Mouse (Mus musculus) embryo, embryonic 10 days (tissue): ENCODE data around the gene Sema3e.
A peak's percentile ranks its signal among the peaks of the same experiment; 100 is the strongest.

ENCODE experiments used
- DNase-seq: peaks from one replicate; pipeline ENCODE4 v3.0.0-alpha.2; 2015; ENCODE audit warnings: low spot score

Gene Sema3e

GRCm38 (mm10) chr5:14088100-14088499, 63.0 kb downstream of the Sema3e start:
- DNase-seq = no peak

DNA sequence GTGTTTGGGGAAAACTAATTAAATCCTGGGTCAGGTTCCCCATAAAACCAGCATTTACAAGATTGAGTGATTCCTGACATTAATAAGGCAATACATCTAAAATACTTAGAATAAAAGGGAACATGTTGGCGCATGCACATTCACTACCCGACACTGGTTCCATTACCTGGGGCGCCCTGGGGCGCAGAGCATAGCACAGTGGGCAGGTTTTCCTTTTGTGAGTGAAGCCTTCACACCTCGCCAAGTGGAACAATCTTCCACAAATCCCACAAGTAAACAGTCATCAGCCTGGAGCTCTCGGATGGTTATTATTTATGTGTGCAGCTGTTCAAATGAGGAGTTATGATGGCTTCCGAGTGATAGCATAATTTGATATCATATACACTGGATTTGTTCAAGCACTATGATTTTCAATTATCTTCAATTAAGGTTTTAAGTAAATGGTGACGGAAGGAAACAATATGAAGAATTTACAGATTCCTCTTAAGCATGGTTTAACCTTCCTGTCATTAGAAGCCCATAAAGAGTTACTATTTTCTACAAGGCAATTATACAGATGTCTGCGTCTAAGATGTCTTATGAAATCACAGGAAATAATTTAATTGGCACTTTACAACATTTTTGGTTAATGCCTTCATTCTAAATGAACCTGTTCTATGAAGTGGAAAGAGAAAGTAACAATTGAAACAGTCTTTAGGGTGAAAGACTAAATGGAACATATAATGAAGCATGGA, 65.0 kb downstream of the Sema3e start:
- no peak for DNase-seq

- no peak for DNase-seq
Measured at GRCm38 (mm10) chr5:14090609-14090969, 65.5 kb downstream of the Sema3e start.

DNA sequence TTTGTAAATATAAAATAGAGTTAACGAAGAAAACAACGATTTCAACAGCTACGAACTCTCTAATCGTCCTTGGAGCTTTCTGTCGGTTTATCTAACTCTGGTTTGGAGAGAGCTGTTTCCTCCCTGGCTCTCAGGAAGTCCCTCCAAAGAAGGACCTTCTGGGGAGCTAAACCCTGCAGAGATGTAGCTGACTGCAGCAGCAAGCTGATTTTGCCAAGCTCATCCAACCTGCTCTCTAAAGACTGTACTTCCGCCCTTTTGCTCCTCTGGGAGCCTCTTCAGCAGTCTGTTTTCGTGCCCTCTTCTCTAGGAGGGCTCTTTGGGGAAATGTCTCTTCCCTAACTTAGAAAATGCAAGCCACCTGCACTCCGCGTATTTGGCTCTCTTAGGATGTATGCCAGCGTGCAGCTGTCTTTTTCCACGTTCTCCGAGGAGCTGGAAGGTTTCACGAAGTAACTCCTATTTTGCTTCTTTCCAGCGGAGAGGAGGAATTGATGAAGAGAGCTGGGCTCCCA, 67.2 kb downstream of the Sema3e start:
- DNase-seq = no peak

GRCm38 (mm10) chr5:14096196-14096595, 71.1 kb downstream of the Sema3e start:
- DNase-seq = no peak

- DNase-seq = no peak
Measured at GRCm38 (mm10) chr5:14098677-14099076, 73.6 kb downstream of the Sema3e start.

- DNase-seq = no peak
Measured at GRCm38 (mm10) chr5:14107365-14107764, 82.3 kb downstream of the Sema3e start.

GRCm38 (mm10) chr5:14109001-14109400, 83.9 kb downstream of the Sema3e start:
- no peak for DNase-seq

DNA sequence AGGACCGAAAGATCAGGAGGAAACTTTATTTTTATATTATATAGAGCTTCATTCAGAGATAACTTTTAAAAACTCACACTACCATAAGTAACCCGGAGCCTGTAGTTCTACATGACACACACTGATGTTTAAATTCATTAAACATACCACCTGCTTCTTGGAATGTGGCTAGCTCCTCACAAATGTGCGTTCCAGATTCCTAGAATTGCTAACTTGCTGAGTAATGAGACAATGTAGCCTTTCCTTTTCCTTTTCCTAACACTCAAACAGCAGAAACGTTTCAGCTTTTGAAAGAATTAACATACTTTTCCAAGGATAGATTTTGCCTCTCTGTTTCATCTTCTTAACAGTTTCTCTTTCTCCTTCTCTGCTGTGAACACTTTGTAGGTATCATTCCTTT, 86.3 kb downstream of the Sema3e start:
- DNase-seq = no peak

GRCm38 (mm10) chr5:14121902-14122301, 96.8 kb downstream of the Sema3e start:
- no peak for DNase-seq

DNA sequence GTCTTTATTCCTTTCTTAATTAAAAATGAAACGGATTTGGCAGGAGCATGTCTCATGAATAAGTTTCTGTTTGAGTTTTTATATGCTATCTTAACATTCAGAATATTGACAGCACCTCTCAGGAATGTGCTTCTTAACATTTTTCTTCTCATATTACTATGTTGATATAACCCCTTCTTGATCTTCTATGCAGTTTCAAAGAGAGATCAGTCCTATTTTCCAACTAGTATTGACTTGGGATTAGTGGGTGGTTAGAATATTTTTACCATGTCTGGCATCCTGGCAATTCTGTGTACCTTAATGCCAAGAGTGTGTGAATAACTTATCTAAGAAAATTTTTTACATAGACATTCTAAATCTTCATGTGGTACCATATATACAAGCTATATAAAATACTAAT, 101.5 kb downstream of the Sema3e start:
- DNase-seq = no peak

GRCm38 (mm10) chr5:14135929-14136328, 110.9 kb downstream of the Sema3e start:
- DNase-seq = peak; percentile 8

GRCm38 (mm10) chr5:14138725-14139124, 113.6 kb downstream of the Sema3e start:
- no peak for DNase-seq

DNA sequence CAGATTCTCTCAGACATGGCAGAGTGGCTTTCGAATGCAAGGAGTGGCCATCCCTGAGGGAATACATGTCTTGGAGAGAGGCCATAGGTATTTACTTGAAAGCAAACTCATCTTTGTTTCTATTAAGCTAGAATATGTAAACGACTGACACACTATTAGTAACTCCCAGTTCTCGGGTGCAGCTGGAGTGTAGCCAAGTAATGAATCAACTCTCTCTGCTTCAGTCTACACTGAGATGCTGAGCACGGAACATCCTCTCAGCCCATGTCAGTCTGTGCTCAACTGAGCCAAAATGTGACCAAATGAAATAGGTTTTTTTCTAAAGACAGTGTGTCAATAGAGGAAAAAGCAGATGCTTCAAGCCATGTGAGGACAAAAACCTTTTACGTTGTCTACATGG, 137.5 kb downstream of the Sema3e start:
- DNase-seq = no peak

GRCm38 (mm10) chr5:14163280-14163679, 138.2 kb downstream of the Sema3e start:
- DNase-seq = no peak

GRCm38 (mm10) chr5:14167776-14168175, 142.7 kb downstream of the Sema3e start:
- peak; percentile 19 for DNase-seq

DNA sequence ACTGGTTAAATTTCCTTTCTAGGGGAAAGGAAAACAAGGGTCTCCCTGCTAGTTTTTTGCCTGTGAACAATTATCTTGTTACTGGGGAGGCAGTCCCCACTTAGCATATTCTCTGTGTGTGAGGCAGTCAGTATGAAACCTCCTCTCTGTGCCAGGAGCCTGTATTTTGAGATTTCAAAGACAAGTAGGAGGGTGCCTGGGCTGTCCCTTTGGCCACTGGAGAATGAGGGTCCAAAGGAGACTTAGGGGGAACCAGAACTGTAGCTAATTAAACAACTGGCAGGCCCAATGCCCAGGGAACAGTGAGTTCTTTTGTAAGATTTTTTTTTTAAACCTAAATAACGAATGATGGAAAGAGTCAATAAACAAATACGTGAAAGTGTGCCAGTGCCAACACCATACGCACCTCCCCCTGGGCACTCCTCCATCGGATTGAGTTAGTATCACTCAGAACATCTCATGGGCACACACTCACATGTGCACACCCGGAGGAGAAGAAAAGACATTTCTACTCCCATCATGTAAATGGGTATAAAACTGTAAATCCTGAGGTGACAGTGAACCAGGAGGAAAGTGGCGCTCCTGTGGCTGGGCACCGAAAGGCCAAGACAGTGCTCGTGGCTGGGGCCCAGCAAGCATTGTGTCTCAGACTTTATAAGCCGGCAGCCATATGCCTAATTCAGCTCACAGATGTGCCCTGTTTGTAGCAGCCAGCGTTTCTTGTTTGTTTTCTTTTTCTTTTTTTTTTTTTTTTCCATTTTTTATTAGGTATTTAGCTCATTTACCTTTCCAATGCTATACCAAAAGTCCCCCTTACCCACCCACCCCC, 148.5 kb downstream of the Sema3e start:
- no peak for DNase-seq

DNA sequence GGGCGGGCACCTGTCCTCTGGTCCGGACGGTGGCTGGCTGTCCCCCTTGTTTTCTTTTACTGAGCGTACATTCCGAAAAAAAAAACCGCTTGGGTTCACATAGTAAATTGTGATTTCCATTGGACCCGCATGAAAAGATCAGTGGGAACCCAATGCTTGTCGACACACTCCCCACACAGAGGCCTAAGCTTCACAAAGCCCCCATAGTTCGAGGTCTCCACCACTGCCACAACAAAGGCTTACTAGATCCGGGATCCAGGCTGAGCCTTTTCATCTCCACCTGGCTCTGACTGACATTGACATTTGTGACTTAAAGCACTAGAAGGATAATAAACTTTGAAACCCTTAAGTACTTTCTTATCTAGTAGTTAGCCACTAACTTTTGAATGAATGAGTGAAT, 155.5 kb downstream of the Sema3e start:
- DNase-seq = no peak

GRCm38 (mm10) chr5:14182156-14182555, 157.1 kb downstream of the Sema3e start:
- no peak for DNase-seq

DNA sequence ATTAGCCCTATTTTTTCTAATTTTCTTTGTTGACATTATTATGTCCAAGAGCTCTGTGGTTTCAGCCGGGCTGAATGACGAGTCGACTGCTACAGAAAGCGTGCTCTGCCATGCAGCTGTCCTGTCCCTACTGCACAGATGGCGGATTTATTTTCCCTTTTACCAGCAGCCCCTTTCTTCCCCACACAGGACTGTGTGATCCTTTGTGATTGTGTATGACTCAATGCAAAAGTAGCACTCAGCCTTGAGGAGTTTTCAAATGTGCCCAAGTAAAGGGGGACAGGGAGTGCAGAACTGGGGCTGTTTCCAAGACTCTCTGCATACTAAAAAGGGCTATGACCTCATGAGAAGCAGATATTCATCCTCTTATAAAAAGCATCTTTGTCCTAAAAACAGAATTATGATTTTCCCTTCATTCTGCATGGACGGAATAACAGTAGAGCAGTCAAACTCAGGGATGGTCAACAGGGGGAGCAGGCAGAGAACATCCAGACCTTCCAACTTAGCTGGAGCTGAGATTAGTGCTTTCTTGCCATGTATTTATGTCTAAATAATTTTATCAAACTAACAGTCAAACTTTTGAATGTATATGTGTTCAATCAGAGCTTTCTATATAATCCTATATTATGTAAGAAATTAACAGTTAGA, 170.2 kb downstream of the Sema3e start:
- DNase-seq = no peak

DNA sequence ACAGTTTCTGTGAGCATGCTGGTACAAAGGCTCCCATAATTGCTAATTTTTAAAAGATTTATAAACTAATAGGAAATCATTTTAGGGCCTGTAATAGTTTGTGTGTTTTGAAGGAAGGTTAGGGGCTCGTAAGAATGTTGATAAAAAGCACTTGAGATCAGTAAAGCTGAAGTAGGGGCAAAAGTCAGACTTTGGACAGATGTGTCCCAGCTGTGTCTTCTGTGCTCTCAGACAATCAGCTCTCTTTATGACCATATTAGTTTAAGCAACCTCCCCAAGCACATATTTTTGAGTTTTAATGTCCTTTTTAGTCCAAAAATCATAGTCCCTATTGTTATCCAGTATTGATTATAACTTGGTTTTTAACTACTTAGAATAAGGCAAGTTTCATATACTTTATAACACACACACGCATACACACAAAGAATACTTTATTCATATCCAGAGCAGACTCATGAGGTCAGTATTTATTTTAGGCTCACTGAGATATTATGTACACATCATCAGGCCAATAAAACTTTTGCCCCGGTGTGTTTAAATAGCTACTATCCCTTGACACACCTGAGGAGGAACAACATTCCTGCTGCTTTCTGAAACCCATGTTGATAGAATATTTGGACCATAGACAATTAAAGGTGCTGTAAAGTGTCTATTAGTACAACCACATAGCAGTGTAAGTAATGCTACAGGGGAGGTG, 173.4 kb downstream of the Sema3e start:
- no peak for DNase-seq

DNA sequence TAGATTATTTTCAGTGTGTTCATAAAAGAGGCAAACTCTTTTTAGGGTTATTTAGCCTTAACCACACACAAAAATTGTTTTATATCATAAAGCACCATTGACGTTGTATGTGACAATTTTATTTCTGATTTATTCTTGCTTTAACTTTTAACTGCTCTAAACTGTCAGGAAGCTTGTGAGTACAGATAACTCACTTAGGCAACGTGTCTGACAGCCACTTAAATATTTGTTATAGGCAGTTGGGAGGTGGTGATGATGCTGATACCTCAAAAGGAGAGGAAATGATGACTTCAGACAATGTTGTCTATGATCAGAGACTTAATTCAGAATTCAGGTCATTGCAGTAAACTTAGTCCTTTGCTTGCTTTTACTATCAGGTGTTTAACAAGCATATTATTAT, 181.7 kb downstream of the Sema3e start:
- no peak for DNase-seq
